Mouse (Mus musculus): ENCODE results near the gene Cd164. TPM values are rescaled to one million over a fixed set of nuclear protein-coding genes. Genes with fewer than 3 reads are reported as not detected.

The Cd164 gene
- polyA plus RNA-seq, 1 experiment from 2014 or later: 84.8 TPM

DNA sequence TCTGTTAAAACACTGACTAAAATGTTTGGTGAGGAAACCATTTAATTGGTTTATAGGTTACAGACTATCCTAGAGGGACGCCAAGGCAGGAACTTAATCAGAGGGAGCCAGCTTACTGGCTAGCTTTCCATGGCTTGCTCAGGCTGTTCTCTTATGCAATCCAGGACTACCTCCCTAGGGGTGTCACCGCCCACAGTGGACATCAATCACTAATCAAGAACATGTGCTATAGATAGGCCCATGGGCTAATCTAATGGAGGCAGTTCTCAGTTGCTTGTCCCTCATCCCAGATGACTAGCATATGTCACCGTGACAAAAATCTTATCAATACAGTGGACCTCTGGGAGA, 18.7 kb downstream of the Cd164 start:
- H3K9ac ChIP-seq (ENCODE audit: low read length): no peak overlapping the region
- H3K9me3 ChIP-seq (replicated peaks; ENCODE audit: control insufficient read depth, low read length): no peaks in the 10 kb centered on the region
- DNase-seq (ENCODE audit: low spot score) (no peak), ATAC-seq (no peak)
- H3K27me3 ChIP-seq (replicated peaks; ENCODE audit: control insufficient read depth, insufficient read depth, low read length): no peaks in the 10 kb centered on the region
- no peak overlapping the region for H3K27ac ChIP-seq (ENCODE audit: low read depth, low read length)
- H3K4me1 ChIP-seq (ENCODE audit: control insufficient read depth, insufficient read depth, low read length): no peaks in the 10 kb centered on the region
- H3K4me3 ChIP-seq (ENCODE audit: low read depth, low read length): no peak overlapping the region
- H3K4me2 ChIP-seq (ENCODE audit: low read length): no peak overlapping the region
- 96% methylated on average over 3 of the region's 3 CpGs for WGBS
- peaks cover 17% of the 10 kb centered on the region; the same call in 1 of the 2 replicates for H3K36me3 ChIP-seq (ENCODE audit: control insufficient read depth, insufficient read depth, low read length)

- DNase-seq (ENCODE audit: low spot score): no peak
- 96% methylated on average over 4 of the region's 4 CpGs for WGBS
- no peak overlapping the region for H3K4me3 ChIP-seq (ENCODE audit: low read depth, low read length)
- no peaks in the 10 kb centered on the region for H3K9me3 ChIP-seq (replicated peaks; ENCODE audit: control insufficient read depth, low read length)
- no peak for ATAC-seq
- no peaks in the 10 kb centered on the region for H3K4me1 ChIP-seq (ENCODE audit: control insufficient read depth, insufficient read depth, low read length)
- no peaks in the 10 kb centered on the region for H3K27me3 ChIP-seq (replicated peaks; ENCODE audit: control insufficient read depth, insufficient read depth, low read length)
- peaks cover 7% of the 10 kb centered on the region; the same call in 1 of the 2 replicates for H3K36me3 ChIP-seq (ENCODE audit: control insufficient read depth, insufficient read depth, low read length)
- no peak overlapping the region for H3K27ac ChIP-seq (ENCODE audit: low read depth, low read length)
- no peak overlapping the region for H3K9ac ChIP-seq (ENCODE audit: low read length)
- H3K4me2 ChIP-seq (ENCODE audit: low read length): no peak overlapping the region
Observed at GRCm38 (mm10) chr10:41538986-41539385, 19.8 kb downstream of the Cd164 start.

GRCm38 (mm10) chr10:41542057-41542456, 22.8 kb downstream of the Cd164 start:
- no peak for DNase-seq (ENCODE audit: low spot score)
- Histone ChIP-seq H3K9ac (ENCODE audit: low read length) (no peak overlapping the region), H3K4me3 (ENCODE audit: low read depth, low read length) (no peak overlapping the region), H3K4me1 (ENCODE audit: control insufficient read depth, insufficient read depth, low read length) (peaks cover 6% of the 10 kb centered on the region; the same call in 1 of the 2 replicates), H3K9me3 (replicated peaks; ENCODE audit: control insufficient read depth, low read length) (no peaks in the 10 kb centered on the region), H3K27ac (ENCODE audit: low read depth, low read length) (no peak overlapping the region), H3K36me3 (ENCODE audit: control insufficient read depth, insufficient read depth, low read length) (no peaks in the 10 kb centered on the region), H3K27me3 (replicated peaks; ENCODE audit: control insufficient read depth, insufficient read depth, low read length) (no peaks in the 10 kb centered on the region), H3K4me2 (ENCODE audit: low read length) (no peak overlapping the region)
- no peak for ATAC-seq
- 97% methylated on average over 6 of the region's 6 CpGs for WGBS

GRCm38 (mm10) chr10:41543439-41543838, 24.2 kb downstream of the Cd164 start:
- H3K36me3 ChIP-seq (ENCODE audit: control insufficient read depth, insufficient read depth, low read length): no peaks in the 10 kb centered on the region
- ATAC-seq (no peak), DNase-seq (ENCODE audit: low spot score) (no peak)
- H3K27me3 ChIP-seq (replicated peaks; ENCODE audit: control insufficient read depth, insufficient read depth, low read length): no peaks in the 10 kb centered on the region
- H3K27ac ChIP-seq (ENCODE audit: low read depth, low read length): no peak overlapping the region
- H3K4me2 ChIP-seq (ENCODE audit: low read length): no peak overlapping the region
- H3K9me3 ChIP-seq (replicated peaks; ENCODE audit: control insufficient read depth, low read length): no peaks in the 10 kb centered on the region
- 93% methylated on average over 4 of the region's 4 CpGs for WGBS
- H3K4me1 ChIP-seq (ENCODE audit: control insufficient read depth, insufficient read depth, low read length): peaks cover 6% of the 10 kb centered on the region; the same call in 1 of the 2 replicates
- H3K4me3 ChIP-seq (ENCODE audit: low read depth, low read length): no peak overlapping the region
- no peak overlapping the region for H3K9ac ChIP-seq (ENCODE audit: low read length)

DNA sequence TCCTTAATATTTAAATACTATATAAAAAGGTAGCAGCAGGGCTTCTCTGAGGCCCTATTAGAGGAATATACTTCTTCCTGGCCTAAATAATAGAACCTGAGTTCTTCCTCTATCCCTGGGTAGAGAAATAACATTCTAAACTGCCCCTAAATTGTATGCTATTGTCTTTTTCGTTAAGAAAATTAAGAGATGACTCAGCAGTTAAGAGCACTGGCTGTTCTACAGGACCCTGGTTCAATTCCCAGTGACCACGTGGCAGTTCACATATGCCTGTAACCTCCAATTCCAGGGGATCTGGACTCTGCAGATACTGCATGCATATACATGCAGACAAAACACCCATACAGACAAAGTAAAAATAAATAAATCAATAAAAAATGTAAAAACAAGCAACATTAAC, 24.6 kb downstream of the Cd164 start:
- Histone ChIP-seq H3K27ac (ENCODE audit: low read depth, low read length) (no peak overlapping the region), H3K4me1 (ENCODE audit: control insufficient read depth, insufficient read depth, low read length) (peaks cover 6% of the 10 kb centered on the region; the same call in 1 of the 2 replicates), H3K9me3 (replicated peaks; ENCODE audit: control insufficient read depth, low read length) (no peaks in the 10 kb centered on the region), H3K36me3 (ENCODE audit: control insufficient read depth, insufficient read depth, low read length) (no peaks in the 10 kb centered on the region), H3K27me3 (replicated peaks; ENCODE audit: control insufficient read depth, insufficient read depth, low read length) (no peaks in the 10 kb centered on the region), H3K4me3 (ENCODE audit: low read depth, low read length) (no peak overlapping the region), H3K4me2 (ENCODE audit: low read length) (no peak overlapping the region), H3K9ac (ENCODE audit: low read length) (no peak overlapping the region)
- 74% methylated on average over 2 of the region's 2 CpGs for WGBS
- no peak for ATAC-seq
- no peak for DNase-seq (ENCODE audit: low spot score)

- Histone ChIP-seq H3K4me2 (ENCODE audit: low read length) (no peak overlapping the region), H3K4me1 (ENCODE audit: control insufficient read depth, insufficient read depth, low read length) (peaks cover 6% of the 10 kb centered on the region; the same call in 1 of the 2 replicates), H3K4me3 (ENCODE audit: low read depth, low read length) (no peak overlapping the region), H3K9me3 (replicated peaks; ENCODE audit: control insufficient read depth, low read length) (peaks cover 4% of the 10 kb centered on the region), H3K36me3 (ENCODE audit: control insufficient read depth, insufficient read depth, low read length) (no peaks in the 10 kb centered on the region), H3K27me3 (replicated peaks; ENCODE audit: control insufficient read depth, insufficient read depth, low read length) (no peaks in the 10 kb centered on the region), H3K27ac (ENCODE audit: low read depth, low read length) (no peak overlapping the region), H3K9ac (ENCODE audit: low read length) (no peak overlapping the region)
- under 1% methylated on average over 7 of the region's 7 CpGs for WGBS
- DNase-seq (ENCODE audit: low spot score) (peak; percentile 67), ATAC-seq (peak; percentile 32; the same call in 1 of the 2 replicates)
Observed at GRCm38 (mm10) chr10:41544481-41545190, 25.4 kb downstream of the Cd164 start.

DNA sequence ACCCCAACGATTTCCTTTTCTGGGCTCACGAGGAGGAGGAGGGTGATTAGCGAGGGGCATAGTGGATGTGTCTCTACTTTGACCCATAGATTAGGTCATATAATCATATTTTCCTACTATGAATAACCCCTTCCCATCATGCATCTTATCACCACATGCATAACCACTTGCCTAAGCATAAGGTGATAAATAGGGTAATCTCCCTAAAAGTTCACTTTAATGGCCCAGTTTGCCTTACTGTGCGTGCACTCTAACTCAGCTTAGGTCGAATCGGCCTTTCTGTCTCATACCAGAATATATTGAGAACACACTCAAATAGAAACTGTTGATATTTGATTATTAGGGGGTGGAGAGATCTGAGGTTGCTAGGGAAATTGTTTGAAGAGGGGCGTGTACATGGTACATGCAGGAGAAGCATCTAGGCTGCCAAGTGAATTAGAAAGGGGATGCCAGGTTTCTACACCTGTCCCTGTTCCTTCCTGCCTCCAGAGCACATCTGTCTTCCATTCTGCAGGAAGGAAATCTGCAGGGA, 26.1 kb downstream of the Cd164 start:
- H3K27me3 ChIP-seq (replicated peaks; ENCODE audit: control insufficient read depth, insufficient read depth, low read length): no peaks in the 10 kb centered on the region
- DNase-seq (ENCODE audit: low spot score) (no peak), ATAC-seq (no peak)
- H3K4me2 ChIP-seq (ENCODE audit: low read length): no peak overlapping the region
- H3K9me3 ChIP-seq (replicated peaks; ENCODE audit: control insufficient read depth, low read length): peaks cover 4% of the 10 kb centered on the region
- peaks cover 6% of the 10 kb centered on the region; the same call in 1 of the 2 replicates for H3K4me1 ChIP-seq (ENCODE audit: control insufficient read depth, insufficient read depth, low read length)
- no peak overlapping the region for H3K9ac ChIP-seq (ENCODE audit: low read length)
- H3K27ac ChIP-seq (ENCODE audit: low read depth, low read length): no peak overlapping the region
- H3K4me3 ChIP-seq (ENCODE audit: low read depth, low read length): no peak overlapping the region
- WGBS: 61% methylated on average over 7 of the region's 7 CpGs
- no peaks in the 10 kb centered on the region for H3K36me3 ChIP-seq (ENCODE audit: control insufficient read depth, insufficient read depth, low read length)

GRCm38 (mm10) chr10:41546396-41547165, 27.4 kb downstream of the Cd164 start:
- no peak for DNase-seq (ENCODE audit: low spot score)
- WGBS: 66% methylated on average over 13 of the region's 13 CpGs

GRCm38 (mm10) chr10:41550711-41551110, 31.5 kb downstream of the Cd164 start:
- Histone ChIP-seq H3K4me2 (ENCODE audit: low read length) (no peak overlapping the region), H3K9ac (ENCODE audit: low read length) (no peak overlapping the region), H3K27me3 (replicated peaks; ENCODE audit: control insufficient read depth, insufficient read depth, low read length) (no peaks in the 10 kb centered on the region), H3K4me3 (ENCODE audit: low read depth, low read length) (no peak overlapping the region), H3K4me1 (ENCODE audit: control insufficient read depth, insufficient read depth, low read length) (peaks cover 10% of the 10 kb centered on the region), H3K9me3 (replicated peaks; ENCODE audit: control insufficient read depth, low read length) (peaks cover 4% of the 10 kb centered on the region), H3K36me3 (ENCODE audit: control insufficient read depth, insufficient read depth, low read length) (no peaks in the 10 kb centered on the region), H3K27ac (ENCODE audit: low read depth, low read length) (no peak overlapping the region)
- 81% methylated on average over 7 of the region's 7 CpGs for WGBS
- no peak for DNase-seq (ENCODE audit: low spot score)
- no peak for ATAC-seq

More at GRCm38 (mm10) chr10:41546396-41547165, 27.4 kb downstream of the Cd164 start:
- ATAC-seq: no peak
- Histone ChIP-seq H3K4me3 (ENCODE audit: low read depth, low read length) (no peak overlapping the region), H3K27ac (ENCODE audit: low read depth, low read length) (no peak overlapping the region), H3K4me1 (ENCODE audit: control insufficient read depth, insufficient read depth, low read length) (peaks cover 6% of the 10 kb centered on the region; the same call in 1 of the 2 replicates), H3K9ac (ENCODE audit: low read length) (no peak overlapping the region), H3K9me3 (replicated peaks; ENCODE audit: control insufficient read depth, low read length) (peaks cover 4% of the 10 kb centered on the region), H3K36me3 (ENCODE audit: control insufficient read depth, insufficient read depth, low read length) (no peaks in the 10 kb centered on the region), H3K27me3 (replicated peaks; ENCODE audit: control insufficient read depth, insufficient read depth, low read length) (no peaks in the 10 kb centered on the region), H3K4me2 (ENCODE audit: low read length) (no peak overlapping the region)
